Mouse (Mus musculus) c-Kit-positive CD71-positive TER-119-positive erythroid progenitor cells, embryonic 14.5 days (primary cell): Measurements from ENCODE around the gene Ranbp10.

ENCODE experiments used
- DNase-seq: peaks from one replicate; pipeline ENCODE4 v3.0.0-alpha.2; 2013; ENCODE audit warnings: low spot score

Ranbp10 gene

GRCm38 (mm10) chr8:105788927-105789326 lies 38.2 kb downstream of the Ranbp10 start:
- DNase-seq: no peak

DNA sequence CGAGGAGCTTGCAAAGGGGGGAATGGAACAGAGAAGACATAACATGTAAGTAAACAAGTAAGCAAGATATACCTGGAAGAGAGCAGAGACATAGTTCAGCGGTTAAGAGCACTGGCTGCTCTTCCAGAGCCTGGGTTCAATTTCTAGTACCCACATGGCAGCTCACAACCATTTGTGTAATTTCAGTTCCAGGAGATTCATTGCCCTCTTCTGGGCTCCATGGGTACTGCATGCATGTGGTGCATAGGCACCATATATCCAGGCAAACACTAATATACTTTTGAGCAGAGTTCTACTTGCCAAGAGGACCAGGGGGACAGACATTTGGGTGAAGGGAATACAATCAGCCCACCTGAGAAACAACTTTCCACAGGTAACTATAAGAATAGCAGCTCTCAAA lies 38.9 kb downstream of the Ranbp10 start:
- peak; percentile 65 for DNase-seq

GRCm38 (mm10) chr8:105780298-105780697 lies 46.9 kb downstream of the Ranbp10 start:
- no peak for DNase-seq

GRCm38 (mm10) chr8:105777833-105778232 lies 49.3 kb downstream of the Ranbp10 start:
- no peak for DNase-seq

DNA sequence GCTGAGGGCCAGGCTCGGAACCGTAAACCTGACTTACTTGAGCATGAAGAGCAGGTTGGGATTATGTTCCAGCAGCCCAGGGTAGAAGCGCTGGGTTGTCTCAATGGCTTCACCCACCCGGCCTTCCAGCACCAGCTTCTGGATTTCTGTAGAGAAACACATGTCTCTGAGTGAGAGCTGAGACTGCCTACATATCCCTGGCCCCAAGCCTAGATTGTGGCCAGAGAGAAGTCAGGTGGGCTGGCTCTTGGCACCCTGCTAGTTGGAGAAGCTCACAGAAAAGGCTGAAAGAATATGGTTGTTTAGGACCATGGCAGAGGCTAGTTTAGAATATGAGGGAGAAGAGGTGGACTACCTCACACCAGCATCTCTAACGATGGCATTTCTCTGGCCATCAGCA lies 52.7 kb downstream of the Ranbp10 start:
- DNase-seq: no peak

DNA sequence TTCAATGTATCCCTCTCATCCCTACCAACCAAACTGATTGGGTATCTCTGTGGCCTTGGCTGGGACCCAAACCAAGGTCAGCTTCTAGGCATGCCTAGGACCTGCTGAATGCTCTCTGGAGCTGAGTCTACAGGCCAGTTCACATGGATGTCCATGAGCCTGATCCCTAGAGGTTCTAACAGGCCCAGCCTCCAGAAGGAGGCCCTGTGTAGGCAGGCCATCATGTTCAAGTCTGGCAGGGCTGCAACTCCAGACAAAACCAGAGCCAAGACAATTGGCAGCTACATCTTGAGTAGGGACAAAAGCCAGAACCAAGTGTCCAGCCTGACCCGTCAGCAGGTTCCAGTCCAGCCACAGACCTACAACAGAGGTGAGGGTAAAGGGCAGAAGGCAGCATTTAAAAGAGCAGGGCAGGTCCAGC lies 53.7 kb downstream of the Ranbp10 start:
- no peak for DNase-seq

DNA sequence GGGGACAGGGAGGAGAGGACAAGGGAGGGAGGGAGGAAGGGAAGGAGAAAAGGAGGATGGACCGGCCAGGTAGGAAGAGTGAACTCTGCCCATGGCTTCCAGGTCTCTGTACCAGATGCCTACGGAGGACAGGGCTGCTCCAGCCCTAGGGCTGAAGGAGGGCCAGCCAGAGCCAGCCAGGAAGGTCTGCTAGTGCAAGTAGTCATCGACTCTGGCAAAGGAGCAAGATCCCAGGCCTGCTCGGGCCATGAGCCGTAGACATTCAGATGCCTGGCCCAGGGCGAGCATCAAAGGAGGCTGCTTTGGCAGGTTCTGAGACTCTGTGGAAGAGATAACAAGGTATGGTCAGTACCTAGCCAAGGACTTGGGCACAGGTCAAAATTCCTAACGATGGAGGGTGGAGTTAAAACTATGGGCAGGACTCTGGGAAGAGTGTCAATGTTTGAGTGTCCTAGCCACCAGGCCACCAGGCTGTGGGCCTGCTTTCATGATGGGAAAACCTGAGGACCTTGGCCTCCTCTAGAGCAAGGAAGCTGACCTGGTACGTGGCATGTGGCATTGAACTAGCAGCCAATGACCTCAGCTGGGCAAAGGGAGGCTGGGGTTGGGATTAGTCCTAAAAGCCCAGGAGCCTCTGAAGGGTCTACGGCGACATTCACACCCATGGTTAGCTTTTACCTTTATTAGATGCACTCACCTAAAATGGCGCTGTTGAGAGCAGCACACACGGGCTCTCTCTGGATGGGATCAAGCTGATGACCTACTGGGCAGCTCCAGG lies 55.6 kb downstream of the Ranbp10 start:
- DNase-seq: no peak

DNA sequence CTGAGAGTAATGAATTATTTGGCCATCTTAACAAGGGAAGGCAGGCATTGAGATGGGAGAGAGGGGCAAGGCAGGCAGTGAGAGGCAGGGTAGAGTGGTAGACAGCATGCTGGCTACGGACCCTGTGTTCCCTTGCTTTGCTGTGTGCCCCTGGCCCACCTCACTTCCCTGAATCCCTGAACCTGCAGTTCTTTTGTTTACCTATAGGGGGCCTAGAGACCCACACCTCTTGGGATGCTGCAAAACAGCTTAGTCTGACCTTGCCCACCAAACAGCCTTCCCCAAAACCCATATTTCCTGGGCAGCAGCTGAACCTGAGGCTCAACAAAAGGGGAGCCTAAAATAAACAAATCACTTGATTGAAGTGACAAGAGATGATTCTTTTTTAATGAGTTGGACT lies 56.5 kb downstream of the Ranbp10 start:
- no peak for DNase-seq

DNA sequence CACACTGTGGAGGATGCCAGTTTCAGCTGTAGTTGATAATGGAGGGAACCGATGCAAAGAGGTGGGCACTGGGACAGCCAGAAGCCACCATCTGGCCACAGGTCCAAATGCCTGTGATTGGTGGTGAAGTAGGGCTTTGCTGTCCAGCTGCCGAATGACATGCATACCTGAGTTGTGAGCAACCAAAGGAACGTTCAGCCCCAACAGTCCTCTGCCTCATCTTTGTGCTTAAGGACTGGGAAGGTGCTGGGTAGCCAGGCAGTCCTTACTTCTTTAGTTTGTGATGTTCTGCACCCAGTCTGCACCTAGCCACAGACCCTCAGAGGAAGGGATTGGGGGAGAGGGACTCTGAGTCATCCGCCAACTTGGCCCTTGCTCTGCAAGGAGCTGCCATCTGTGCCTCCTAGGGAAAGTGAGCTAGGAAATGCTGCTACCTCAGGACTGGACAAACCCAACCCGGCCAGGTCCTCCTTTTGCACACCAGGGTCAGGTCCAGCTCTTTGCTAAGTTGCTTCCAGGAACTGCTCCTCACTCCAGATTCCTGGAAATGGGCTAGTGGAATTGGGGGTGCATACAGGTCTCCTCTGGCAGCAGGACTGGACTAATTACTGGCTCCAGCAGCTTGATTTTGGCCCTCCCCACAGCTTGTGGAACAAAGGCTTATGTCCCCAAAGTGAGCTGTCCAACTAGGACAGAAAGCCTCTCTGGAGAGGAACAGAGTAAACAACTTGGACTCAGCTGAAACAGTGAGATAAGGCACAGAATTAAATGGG lies 58.5 kb downstream of the Ranbp10 start:
- DNase-seq: no peak

DNA sequence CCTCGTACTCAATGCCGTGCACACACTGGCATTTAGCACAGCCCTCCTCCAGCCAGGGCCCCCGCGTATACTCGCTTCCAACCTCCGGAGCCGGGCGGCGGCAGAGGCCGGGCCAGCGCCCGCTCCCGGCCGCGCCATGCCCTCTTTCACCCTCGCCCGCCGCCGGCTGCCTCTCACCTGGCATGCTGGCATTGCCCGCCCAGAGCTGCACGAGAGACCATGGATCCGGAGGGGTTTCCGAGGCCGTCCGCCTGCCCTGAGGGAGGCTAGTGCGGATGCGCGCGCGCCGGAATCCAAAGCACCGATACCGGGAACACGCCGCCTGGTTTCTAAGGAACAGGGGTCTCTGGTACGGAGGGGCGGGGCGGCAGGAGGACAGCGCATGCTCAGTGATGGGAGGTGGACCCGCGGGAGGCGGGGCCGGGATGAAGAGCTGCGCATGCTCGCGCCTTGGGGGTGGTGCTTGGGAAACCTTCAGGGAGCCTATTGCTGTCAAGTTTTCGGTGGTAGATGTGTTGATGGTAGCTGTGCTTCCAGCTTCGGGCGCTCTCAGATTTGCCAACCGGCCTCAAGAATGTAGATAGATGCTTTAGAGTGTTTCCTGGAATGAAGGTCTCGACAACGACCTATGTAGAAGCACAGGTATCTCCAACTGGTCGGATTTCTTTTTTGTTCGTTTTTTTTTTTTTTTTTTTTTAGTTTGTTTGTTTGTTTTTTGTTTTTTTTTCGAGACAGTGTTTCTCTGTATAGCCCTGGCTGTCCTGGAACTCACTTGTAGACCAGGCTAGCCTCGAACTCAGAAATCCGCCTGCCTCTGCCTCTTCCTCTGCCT lies 68.7 kb downstream of the Ranbp10 start, which contains the start of gene Gfod2:
TSS of gene Gfod2 (minus strand) at position 388 of the 832 bp plus-strand sequence.
- DNase-seq: peak; percentile 93

DNA sequence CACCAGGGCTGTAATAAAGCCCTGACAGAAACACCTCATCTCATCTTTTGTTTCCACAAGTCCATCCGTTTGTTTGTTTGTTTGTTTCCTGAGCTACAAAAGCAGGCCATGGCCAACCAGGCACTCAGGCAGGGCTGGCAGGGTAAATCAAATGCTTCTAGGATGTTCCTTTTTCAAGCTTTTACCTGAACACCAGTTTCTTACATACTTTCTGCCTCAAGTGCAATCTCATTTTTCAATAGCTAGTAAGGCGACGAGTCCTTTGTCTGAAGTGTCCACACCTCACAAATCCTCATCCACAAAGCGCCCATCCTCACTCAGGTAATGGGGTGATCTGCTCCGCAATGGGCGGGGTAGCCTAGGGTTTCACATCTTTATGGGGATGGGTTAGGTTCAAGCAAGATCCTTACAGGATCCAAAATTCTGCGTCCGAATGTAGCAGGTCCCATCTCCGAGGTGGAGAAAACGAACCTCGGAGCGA lies 69.3 kb downstream of the Ranbp10 start:
- DNase-seq: no peak

- no peak for DNase-seq
Observed at GRCm38 (mm10) chr8:105754688-105755087, 72.5 kb downstream of the Ranbp10 start.

- no peak for DNase-seq
Observed at GRCm38 (mm10) chr8:105753916-105754315, 73.2 kb downstream of the Ranbp10 start.

DNA sequence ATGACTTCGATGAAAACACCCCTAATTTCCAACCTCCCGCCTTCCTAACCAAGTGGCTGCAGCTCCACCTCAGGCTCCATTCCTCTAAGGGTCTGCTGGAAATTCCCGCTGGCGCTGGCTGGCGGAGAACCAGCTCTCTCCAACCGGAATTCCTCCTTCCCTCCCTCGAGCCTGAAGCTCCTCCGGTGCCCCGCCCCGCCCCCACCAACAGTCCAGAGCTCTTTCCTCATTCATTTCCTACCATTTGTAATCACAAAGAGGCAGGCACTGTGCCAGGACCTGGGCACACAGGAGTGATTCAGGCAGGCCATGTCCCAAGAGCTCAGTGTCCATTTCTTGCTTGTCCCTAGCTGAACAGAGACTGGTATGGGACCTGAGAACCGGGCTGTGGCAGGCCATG lies 76.5 kb downstream of the Ranbp10 start:
- no peak for DNase-seq

GRCm38 (mm10) chr8:105743301-105743700 lies 83.8 kb downstream of the Ranbp10 start:
- DNase-seq: no peak

GRCm38 (mm10) chr8:105739216-105739615 lies 87.9 kb downstream of the Ranbp10 start:
- DNase-seq: no peak

DNA sequence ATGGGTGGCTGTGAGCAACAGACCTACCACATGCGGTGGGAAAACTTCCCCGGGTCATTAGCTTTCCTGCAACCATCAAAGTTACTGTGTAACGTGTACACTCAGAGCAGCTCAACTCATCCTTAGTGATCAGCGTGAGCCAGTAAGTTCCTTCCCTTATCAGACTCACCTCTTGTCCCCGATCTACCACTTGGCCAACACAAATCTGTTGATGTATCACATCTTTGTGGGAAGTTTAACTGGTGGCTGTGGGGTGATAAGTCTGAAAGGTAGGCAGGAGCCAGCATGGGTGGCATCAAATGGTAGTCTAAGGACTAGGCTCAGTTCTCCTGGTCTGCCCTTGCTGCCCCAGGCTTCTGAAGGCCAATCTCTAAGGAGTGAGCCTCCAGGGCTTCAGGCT lies 95.0 kb downstream of the Ranbp10 start:
- DNase-seq: no peak

GRCm38 (mm10) chr8:105727397-105728124 lies 99.6 kb downstream of the Ranbp10 start:
- DNase-seq: no peak

- no peak for DNase-seq
Observed at GRCm38 (mm10) chr8:105725726-105726125, 101.4 kb downstream of the Ranbp10 start.

DNA sequence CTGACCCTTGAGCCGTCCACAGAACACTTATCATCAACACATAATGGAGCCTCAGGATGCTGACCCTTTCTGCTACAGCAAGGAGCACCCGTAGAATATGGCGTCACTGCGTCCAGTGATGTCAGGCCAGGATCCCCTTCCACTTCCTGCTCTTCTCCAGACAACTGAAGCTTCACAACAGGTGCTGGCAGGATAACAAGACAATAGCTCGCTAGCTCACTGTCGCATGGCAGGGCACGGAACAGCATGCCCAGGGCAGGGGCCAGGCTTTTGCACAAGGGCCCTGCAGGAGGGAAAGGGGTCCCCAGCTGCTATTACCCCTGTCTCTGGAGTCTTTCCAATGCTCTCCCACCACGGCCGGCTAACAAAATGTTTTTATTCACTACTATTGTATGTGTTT lies 104.3 kb downstream of the Ranbp10 start:
- no peak for DNase-seq

DNA sequence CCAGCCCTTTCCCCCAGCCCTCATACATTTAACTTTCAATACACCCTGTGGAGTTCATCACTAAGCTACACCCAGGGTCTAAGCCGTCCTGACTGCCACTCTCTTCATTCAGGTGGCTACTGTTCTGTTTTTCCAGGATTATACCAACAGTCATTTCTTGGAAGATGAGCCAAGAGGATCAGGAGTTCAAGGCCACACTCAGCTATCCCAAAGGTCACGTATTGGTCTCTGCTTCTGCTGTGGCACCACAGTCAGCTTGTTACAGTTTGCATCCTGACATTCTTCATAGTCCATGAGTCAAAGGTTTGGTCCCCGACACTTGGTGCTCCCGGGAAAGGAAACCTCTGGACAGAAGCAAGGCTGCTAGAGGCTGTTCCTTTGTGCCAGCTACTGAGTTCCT lies 107.5 kb downstream of the Ranbp10 start:
- DNase-seq: no peak
